Mouse (Mus musculus): ENCODE data around the gene Kynu. TPM values are rescaled to one million over a fixed set of nuclear protein-coding genes. Genes with fewer than 3 reads are reported as not detected.

The Kynu gene
- polyA plus RNA-seq, 1 experiment, result not detected

GRCm38 (mm10) chr2:43585508-43585907, 30.4 kb downstream of the Kynu start:
- Histone ChIP-seq H3K4me2 (ENCODE audit: low read depth) (no peak overlapping the region), H3ac (ENCODE audit: control insufficient read depth, insufficient read length) (no peak overlapping the region), H3K36me3 (ENCODE audit: control insufficient read depth, insufficient read depth) (no peaks in the 10 kb centered on the region), H3K4me3 (no peak overlapping the region), H3K27me3 (ENCODE audit: control insufficient read depth, insufficient read depth, insufficient read length) (no peaks in the 10 kb centered on the region), H3K79me2 (ENCODE audit: control insufficient read depth, insufficient read depth) (no peaks in the 10 kb centered on the region)
- TF ChIP-seq POLR2AphosphoS2 (IDR thresholded peaks at IDR 0.05; ENCODE audit: insufficient read length, low read depth), result no peak

GRCm38 (mm10) chr2:43587832-43588231, 32.7 kb downstream of the Kynu start:
- Histone ChIP-seq H3K36me3 (ENCODE audit: control insufficient read depth, insufficient read depth) (no peaks in the 10 kb centered on the region), H3K79me2 (ENCODE audit: control insufficient read depth, insufficient read depth) (no peaks in the 10 kb centered on the region), H3K4me2 (ENCODE audit: low read depth) (no peak overlapping the region), H3K27me3 (ENCODE audit: control insufficient read depth, insufficient read depth, insufficient read length) (no peaks in the 10 kb centered on the region), H3K4me3 (no peak overlapping the region), H3ac (ENCODE audit: control insufficient read depth, insufficient read length) (no peak overlapping the region)
- TF ChIP-seq MAX (IDR thresholded peaks at IDR 0.05; ENCODE audit: low read depth), result no peak

DNA sequence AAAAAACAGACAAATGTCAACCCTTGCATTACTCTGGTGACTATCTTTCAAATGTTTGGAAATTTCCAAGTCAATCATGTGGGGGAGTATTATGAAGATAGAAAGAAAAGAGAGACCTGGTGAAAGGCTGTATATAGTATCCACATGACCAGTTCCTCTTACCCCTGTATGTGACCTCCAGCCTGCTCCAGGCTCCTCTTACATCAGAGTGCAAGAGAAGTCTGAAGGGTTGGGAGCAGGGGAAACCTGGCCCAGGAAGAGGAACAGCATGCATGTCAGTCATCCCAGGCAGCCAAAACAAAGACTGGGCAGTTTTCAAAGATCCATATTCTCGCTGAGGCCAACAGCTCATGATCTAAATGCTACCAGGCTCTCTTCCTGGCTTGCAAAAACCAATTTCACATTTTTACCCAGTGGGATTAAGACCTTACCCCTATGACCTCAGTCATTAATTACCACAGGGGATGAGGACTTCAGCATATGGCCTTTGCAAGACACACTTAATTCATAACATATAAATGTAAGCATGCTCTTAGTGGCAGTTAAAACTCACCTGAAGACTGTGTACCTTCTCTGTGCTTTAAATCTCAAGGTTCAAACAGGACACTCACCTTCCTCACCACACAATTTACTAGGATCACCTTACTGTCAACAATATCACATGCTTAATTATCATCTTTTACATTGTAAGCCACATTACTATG, 37.0 kb downstream of the Kynu start:
- no peaks in the 10 kb centered on the region for H3K27me3 ChIP-seq (ENCODE audit: control insufficient read depth, insufficient read depth, insufficient read length)
- TF ChIP-seq MYOD1 (IDR thresholded peaks at IDR 0.05; ENCODE audit: control insufficient read depth in 1 of 3, insufficient read length in 2 of 3, low read depth in 2 of 3) (no peak), E2F4 (IDR thresholded peaks at IDR 0.05; ENCODE audit: insufficient read depth) (no peak), TCF12 (IDR thresholded peaks at IDR 0.05; ENCODE audit: insufficient read depth, poor library complexity, severe bottlenecking) (no peak), TCF3 (IDR thresholded peaks at IDR 0.05; ENCODE audit: insufficient read length, low read depth) (no peak), MYOG (IDR thresholded peaks at IDR 0.05; ENCODE audit: control insufficient read depth in 1 of 3, insufficient read depth in 1 of 3, insufficient read length in 2 of 3, low read depth in 2 of 3) (no peak), POLR2A (IDR thresholded peaks at IDR 0.05; ENCODE audit: insufficient read length, low read depth) (no peak), CEBPB (IDR thresholded peaks at IDR 0.05; ENCODE audit: insufficient read depth, poor library complexity, severe bottlenecking) (no peak)
- H3K4me3 ChIP-seq, result no peak overlapping the region
- H3K4me2 ChIP-seq (ENCODE audit: low read depth), result no peak overlapping the region
- no peaks in the 10 kb centered on the region for H3K36me3 ChIP-seq (ENCODE audit: control insufficient read depth, insufficient read depth)
- no peak overlapping the region for H3ac ChIP-seq (ENCODE audit: control insufficient read depth, insufficient read length)
- H3K79me2 ChIP-seq (ENCODE audit: control insufficient read depth, insufficient read depth), result no peaks in the 10 kb centered on the region

DNA sequence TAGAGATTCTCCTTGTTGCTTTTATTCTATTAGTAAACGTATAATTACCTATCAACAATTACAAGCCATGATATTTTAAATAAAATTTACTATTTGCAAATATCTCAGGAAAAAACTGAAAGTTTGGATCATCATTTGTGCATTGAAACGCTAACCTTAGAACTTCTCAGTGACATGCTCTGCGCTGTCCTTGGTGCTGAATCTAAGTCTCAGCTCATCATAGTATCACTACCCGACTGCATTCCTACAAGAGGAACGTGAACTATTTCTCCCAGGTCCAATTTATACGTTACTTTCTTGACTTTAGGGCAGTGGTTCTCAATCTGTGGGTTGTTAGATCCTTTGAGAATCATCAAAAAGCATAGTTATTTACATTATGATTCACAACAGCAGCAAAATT, 58.4 kb downstream of the Kynu start:
- no peak overlapping the region for H3ac ChIP-seq (ENCODE audit: control insufficient read depth, insufficient read length)
- no peaks in the 10 kb centered on the region for H3K79me2 ChIP-seq (ENCODE audit: control insufficient read depth, insufficient read depth)
- H3K4me2 ChIP-seq (ENCODE audit: low read depth), result no peak overlapping the region
- TF ChIP-seq POLR2AphosphoS2 (IDR thresholded peaks at IDR 0.05; ENCODE audit: insufficient read length, low read depth) (no peak), POLR2A (IDR thresholded peaks at IDR 0.05; ENCODE audit: insufficient read length, low read depth) (no peak), MAX (IDR thresholded peaks at IDR 0.05; ENCODE audit: low read depth) (no peak), TCF3 (IDR thresholded peaks at IDR 0.05; ENCODE audit: insufficient read length, low read depth) (no peak), REST (IDR thresholded peaks at IDR 0.05; ENCODE audit: insufficient read depth, insufficient read length) (peak; percentile 86), E2F4 (IDR thresholded peaks at IDR 0.05; ENCODE audit: insufficient read depth) (no peak)
- H3K27me3 ChIP-seq (ENCODE audit: control insufficient read depth, insufficient read depth, insufficient read length), result no peaks in the 10 kb centered on the region
- H3K36me3 ChIP-seq (ENCODE audit: control insufficient read depth, insufficient read depth), result no peaks in the 10 kb centered on the region
- no peak overlapping the region for H3K4me3 ChIP-seq

DNA sequence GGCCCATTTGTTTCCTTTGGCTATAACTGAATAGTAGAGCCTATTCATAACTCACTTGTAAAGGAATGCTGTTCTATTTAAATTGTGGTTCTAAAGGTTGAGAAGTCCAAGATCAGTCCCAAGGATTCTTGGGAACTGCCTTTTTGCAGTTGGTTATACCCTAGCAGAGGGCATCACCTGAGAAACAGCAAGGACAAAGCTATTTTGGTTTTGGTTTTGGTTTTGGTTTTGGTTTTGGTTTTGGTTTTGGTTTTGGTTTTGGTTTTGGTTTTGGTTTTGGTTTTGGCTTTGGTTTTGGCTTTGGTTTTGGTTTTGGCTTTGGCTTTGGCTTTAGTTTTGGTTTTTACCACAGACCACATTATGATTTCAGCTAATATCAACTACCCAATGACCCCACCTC, 66.0 kb downstream of the Kynu start:
- Histone ChIP-seq H3K4me3 (no peak overlapping the region), H3K4me2 (ENCODE audit: low read depth) (no peak overlapping the region), H3K36me3 (ENCODE audit: control insufficient read depth, insufficient read depth) (no peaks in the 10 kb centered on the region), H3ac (ENCODE audit: control insufficient read depth, insufficient read length) (no peak overlapping the region), H3K27me3 (ENCODE audit: control insufficient read depth, insufficient read depth, insufficient read length) (no peaks in the 10 kb centered on the region), H3K79me2 (ENCODE audit: control insufficient read depth, insufficient read depth) (no peaks in the 10 kb centered on the region)
- no peak for TF ChIP-seq MYOG (IDR thresholded peaks at IDR 0.05; ENCODE audit: control insufficient read depth in 1 of 3, insufficient read depth in 1 of 3, insufficient read length in 2 of 3, low read depth in 2 of 3)
- no peak for TF ChIP-seq USF1 (IDR thresholded peaks at IDR 0.05; ENCODE audit: low read depth)
- TF ChIP-seq REST (IDR thresholded peaks at IDR 0.05; ENCODE audit: insufficient read depth, insufficient read length), result no peak
- TF ChIP-seq SRF (IDR thresholded peaks at IDR 0.05; ENCODE audit: control insufficient read depth, insufficient read length, low read depth), result no peak
- no peak for TF ChIP-seq MAX (IDR thresholded peaks at IDR 0.05; ENCODE audit: low read depth)
- TF ChIP-seq TCF3 (IDR thresholded peaks at IDR 0.05; ENCODE audit: insufficient read length, low read depth), result no peak
- TF ChIP-seq POLR2AphosphoS2 (IDR thresholded peaks at IDR 0.05; ENCODE audit: insufficient read length, low read depth), result no peak
- TF ChIP-seq MYOD1 (IDR thresholded peaks at IDR 0.05; ENCODE audit: control insufficient read depth in 1 of 3, insufficient read length in 2 of 3, low read depth in 2 of 3), result no peak
- no peak for TF ChIP-seq TCF12 (IDR thresholded peaks at IDR 0.05; ENCODE audit: insufficient read depth, poor library complexity, severe bottlenecking)
- no peak for TF ChIP-seq POLR2A (IDR thresholded peaks at IDR 0.05; ENCODE audit: insufficient read length, low read depth)
- TF ChIP-seq E2F4 (IDR thresholded peaks at IDR 0.05; ENCODE audit: insufficient read depth), result no peak
- no peak for TF ChIP-seq CEBPB (IDR thresholded peaks at IDR 0.05; ENCODE audit: insufficient read depth, poor library complexity, severe bottlenecking)

DNA sequence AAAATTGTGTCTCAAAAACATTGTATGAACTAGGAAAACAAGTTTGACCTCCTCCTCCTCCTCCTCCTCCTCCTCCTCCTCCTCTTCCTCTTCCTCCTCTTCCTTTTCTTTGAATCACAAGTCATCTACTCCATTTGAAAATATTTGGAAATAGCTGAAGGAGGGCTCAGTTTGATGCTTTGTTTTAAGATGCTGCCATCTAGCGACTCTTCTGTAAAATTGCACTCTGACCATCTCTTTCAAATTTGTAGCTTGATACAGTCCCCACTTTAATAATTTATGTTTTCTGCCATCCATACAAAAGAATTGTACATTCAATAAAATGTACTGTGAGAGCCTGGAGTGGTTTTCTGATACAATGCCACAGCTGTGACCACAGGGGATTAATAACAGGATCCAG, 67.7 kb downstream of the Kynu start:
- Histone ChIP-seq H3K4me3 (no peak overlapping the region), H3K79me2 (ENCODE audit: control insufficient read depth, insufficient read depth) (no peaks in the 10 kb centered on the region), H3K27me3 (ENCODE audit: control insufficient read depth, insufficient read depth, insufficient read length) (no peaks in the 10 kb centered on the region), H3K36me3 (ENCODE audit: control insufficient read depth, insufficient read depth) (no peaks in the 10 kb centered on the region), H3K4me2 (ENCODE audit: low read depth) (no peak overlapping the region), H3ac (ENCODE audit: control insufficient read depth, insufficient read length) (no peak overlapping the region)
- TF ChIP-seq CEBPB (IDR thresholded peaks at IDR 0.05; ENCODE audit: insufficient read depth, poor library complexity, severe bottlenecking) (no peak), TCF12 (IDR thresholded peaks at IDR 0.05; ENCODE audit: insufficient read depth, poor library complexity, severe bottlenecking) (no peak), MYOG (IDR thresholded peaks at IDR 0.05; ENCODE audit: control insufficient read depth in 1 of 3, insufficient read depth in 1 of 3, insufficient read length in 2 of 3, low read depth in 2 of 3) (no peak), MAX (IDR thresholded peaks at IDR 0.05; ENCODE audit: low read depth) (no peak), USF1 (IDR thresholded peaks at IDR 0.05; ENCODE audit: low read depth) (no peak), POLR2AphosphoS2 (IDR thresholded peaks at IDR 0.05; ENCODE audit: insufficient read length, low read depth) (no peak), REST (IDR thresholded peaks at IDR 0.05; ENCODE audit: insufficient read depth, insufficient read length) (no peak), MYOD1 (IDR thresholded peaks at IDR 0.05; ENCODE audit: control insufficient read depth in 1 of 3, insufficient read length in 2 of 3, low read depth in 2 of 3) (no peak), SRF (IDR thresholded peaks at IDR 0.05; ENCODE audit: control insufficient read depth, insufficient read length, low read depth) (no peak), POLR2A (IDR thresholded peaks at IDR 0.05; ENCODE audit: insufficient read length, low read depth) (no peak), TCF3 (IDR thresholded peaks at IDR 0.05; ENCODE audit: insufficient read length, low read depth) (no peak), E2F4 (IDR thresholded peaks at IDR 0.05; ENCODE audit: insufficient read depth) (no peak)
